Mouse (Mus musculus) E14TG2a.4 (cell line): ENCODE data around the gene Gm38394.

ENCODE experiments used
- CTCF ChIP-seq: conservative IDR thresholded peaks from 2 replicates; pipeline ENCODE4 v1.5.1; 2014; ENCODE audit warnings: low read length
- NANOG ChIP-seq: IDR thresholded peaks from 2 replicates; pipeline ENCODE4 v1.6.1; 2014; ENCODE audit warnings: borderline replicate concordance, low read length, mixed read lengths
- POU5F1 ChIP-seq: IDR thresholded peaks from 2 replicates; pipeline ENCODE4 v1.6.1; 2014; ENCODE audit warnings: low read length, borderline replicate concordance

- TF ChIP-seq CTCF (no peak), POU5F1 (no peak), NANOG (no peak)
These were observed 2.2 kb downstream of the Gm38394 start for GRCm38 (mm10) chr1:133658878-133659277.
